Mouse (Mus musculus) neutrophil, adult 83 days (primary cell): Measurements from ENCODE around the gene Isyna1. TPM values are rescaled to one million over a fixed set of nuclear protein-coding genes. Genes with fewer than 3 reads are reported as not detected.

Experiments used
- total RNA-seq, 2 experiments: library from RNA; stranded (reverse); gene quantifications; one replicate each; pipeline ENCODE4 v1.2.4; 2023

The Isyna1 gene
- 10 to 100 TPM; 29.5 to 40.1 TPM for total RNA-seq

GRCm38 (mm10) chr8:70593961-70594609 is at the start of gene Isyna1:
Gene Isyna1 (plus strand): TSS chr8:70594373.

DNA sequence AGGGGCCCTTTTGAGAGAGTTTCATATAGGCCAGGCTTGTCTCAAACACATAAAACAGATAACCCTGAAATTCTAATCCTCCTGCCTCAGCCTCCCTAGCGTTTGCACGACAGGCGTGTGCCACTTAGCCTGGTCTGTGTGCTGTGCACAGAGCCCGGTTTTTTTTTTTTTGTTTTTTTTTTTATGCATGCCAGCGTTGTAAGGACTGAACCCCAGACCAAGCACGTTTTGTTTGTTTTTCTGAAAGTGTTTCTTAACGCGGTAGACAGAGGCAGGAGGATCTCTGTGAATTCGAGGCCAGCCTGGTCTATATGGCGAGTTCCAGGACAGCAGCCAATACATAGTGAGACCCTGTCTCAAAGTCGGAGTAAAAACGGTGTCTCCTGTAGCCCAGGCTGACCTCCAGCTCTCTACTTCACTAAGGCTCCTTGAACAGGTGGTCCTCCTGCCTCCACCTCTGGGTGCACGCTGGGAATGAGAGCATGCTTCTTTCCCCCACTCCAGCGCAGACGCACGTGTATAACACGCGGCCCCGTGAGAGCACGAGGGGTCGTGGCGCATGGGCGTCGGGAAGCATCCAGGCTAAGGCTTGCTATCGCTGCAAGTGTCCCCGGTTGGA is 14.7 kb downstream of the Isyna1 start, which contains the start of gene Ssbp4:
Gene Ssbp4 (minus strand): TSS at position 124 of the 619 bp plus-strand sequence.

DNA sequence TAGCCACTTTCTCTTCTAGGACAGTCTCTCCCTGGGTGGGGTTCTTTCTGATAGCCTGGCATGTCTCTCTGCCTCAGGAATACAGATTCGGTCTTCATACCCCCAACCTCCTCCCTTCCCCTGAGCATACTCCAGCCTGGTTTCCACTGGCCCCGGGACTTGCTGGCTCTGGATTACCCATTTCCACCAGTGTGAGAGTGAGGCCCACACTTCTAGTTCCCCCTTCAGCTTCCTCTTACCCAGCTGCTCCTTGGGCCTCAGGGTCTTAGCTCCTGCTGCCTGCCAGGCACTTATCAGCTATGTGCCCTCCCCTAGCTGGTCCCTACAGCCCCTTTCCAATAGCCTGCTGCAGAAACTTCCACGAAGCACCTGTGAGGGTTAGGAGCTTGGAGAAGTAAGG is 21.7 kb downstream of the Isyna1 start, which contains the start of gene Lrrc25:
Gene Lrrc25 (plus strand): TSS at position 262 of the 400 bp plus-strand sequence.

DNA sequence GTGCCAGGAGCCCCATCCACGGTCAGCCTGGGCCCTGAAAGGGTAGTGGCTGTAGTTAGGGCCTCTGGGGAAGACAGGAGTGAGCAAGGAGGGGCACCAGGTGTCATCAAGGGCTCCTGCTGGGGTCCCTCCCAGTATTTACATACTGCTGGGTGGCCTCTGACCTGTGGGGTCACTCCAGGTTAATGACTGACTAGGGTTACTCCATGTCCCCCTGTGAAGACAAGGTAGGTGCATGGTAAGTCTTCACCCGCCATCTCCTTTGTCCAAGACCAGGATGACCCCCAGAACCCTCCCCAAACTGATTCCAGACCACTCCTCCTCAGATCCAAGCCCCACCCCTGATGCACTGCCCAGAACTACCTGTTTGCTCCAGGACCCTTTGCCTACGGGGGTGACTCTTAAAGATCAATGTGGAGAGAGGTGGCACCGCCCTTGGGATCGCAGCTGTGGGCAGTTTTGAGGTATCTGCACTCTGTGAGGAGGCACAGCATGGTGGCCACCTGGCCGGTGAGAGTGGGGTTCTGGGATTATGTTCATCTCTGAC is 38.2 kb downstream of the Isyna1 start, which contains the start of gene Gdf15:
Gene Gdf15 (minus strand): TSS at position 111 of the 547 bp plus-strand sequence.

Other genes with a start within 250 kb of the Isyna1 start
- 10 to 100 TPM; 58.6 to 59.2 TPM for gene Upf1, start 241.1 kb upstream of the Isyna1 start, total RNA-seq
- gene Comp, start 220.8 kb upstream of the Isyna1 start, total RNA-seq = under 1 TPM; 0.13 to 0.26 TPM
- gene Crtc1, start 154.8 kb upstream of the Isyna1 start, total RNA-seq = 1 to 10 TPM; 3.9 to 6.9 TPM
- gene Klhl26, start 117.4 kb upstream of the Isyna1 start, total RNA-seq = 1 to 10 TPM; 4.0 to 4.1 TPM
- not detected for gene Tmem59l, start 107.0 kb upstream of the Isyna1 start, total RNA-seq
- not detected for gene Crlf1, start 101.2 kb upstream of the Isyna1 start, total RNA-seq
- 10 to 100 TPM; 38.6 to 39.3 TPM for gene Rex1bd, start 87.6 kb upstream of the Isyna1 start, total RNA-seq
- gene Uba52, start 83.6 kb upstream of the Isyna1 start, total RNA-seq = 1,000 to 10,000 TPM; 1,032 to 1,222 TPM
- gene Fkbp8, start 66.6 kb upstream of the Isyna1 start, total RNA-seq = 100 to 1,000 TPM; 181 to 184 TPM
- gene Kxd1, start 66.4 kb upstream of the Isyna1 start, total RNA-seq = 10 to 100 TPM; 38.1 to 38.4 TPM
- gene Ell, start 54.9 kb upstream of the Isyna1 start, total RNA-seq = 10 to 100 TPM; 32.2 to 37.9 TPM
- 10 to 100 TPM; 60.1 to 77.7 TPM for gene Ssbp4, start 14.5 kb downstream of the Isyna1 start, total RNA-seq
- 10 to 100 TPM; 65.7 to 79.1 TPM for gene Lrrc25, start 21.8 kb downstream of the Isyna1 start, total RNA-seq
- under 1 TPM; 0.49 to 0.90 TPM for gene Gdf15, start 38.1 kb downstream of the Isyna1 start, total RNA-seq
- 1 to 10 TPM; 3.6 to 5.1 TPM for gene Pgpep1, start 66.0 kb downstream of the Isyna1 start, total RNA-seq
- gene Lsm4, start 78.9 kb downstream of the Isyna1 start, total RNA-seq = 10 to 100 TPM; 40.7 to 61.6 TPM
- gene Jund, start 104.6 kb downstream of the Isyna1 start, total RNA-seq = 1,000 to 10,000 TPM in 1 of 2 experiments, 100 to 1,000 TPM in 1; 926 to 1,259 TPM
- 1 to 10 TPM; 7.5 to 9.1 TPM for gene Iqcn, start 109.1 kb downstream of the Isyna1 start, total RNA-seq
- gene Gm3336, start 124.2 kb downstream of the Isyna1 start, total RNA-seq = under 1 TPM in 1 of 2 experiments, not detected in 1; 0.64 TPM
- gene Pde4c, start 129.3 kb downstream of the Isyna1 start, total RNA-seq = under 1 TPM; 0.31 to 0.50 TPM
- 1 to 10 TPM; 2.6 to 3.0 TPM for gene Rab3a, start 160.3 kb downstream of the Isyna1 start, total RNA-seq
- 10 to 100 TPM; 20.1 to 25.7 TPM for gene Mpv17l2, start 166.6 kb downstream of the Isyna1 start, total RNA-seq
- gene Pik3r2, start 182.3 kb downstream of the Isyna1 start, total RNA-seq = 10 to 100 TPM; 18.6 to 20.8 TPM
- 100 to 1,000 TPM; 167 to 179 TPM for gene Mast3, start 210.7 kb downstream of the Isyna1 start, total RNA-seq
- gene Il12rb1, start 214.1 kb downstream of the Isyna1 start, total RNA-seq = under 1 TPM; 0.42 to 0.57 TPM
- gene Arrdc2, start 245.3 kb downstream of the Isyna1 start, total RNA-seq = 10 to 100 TPM; 16.6 to 20.4 TPM